Mouse (Mus musculus): ENCODE measurements around the gene Atf1. TPM values are rescaled to one million over a fixed set of nuclear protein-coding genes. Genes with fewer than 3 reads are reported as not detected.

The Atf1 gene
- polyA plus RNA-seq, 2 experiments = 24.9 to 29.7 TPM

DNA sequence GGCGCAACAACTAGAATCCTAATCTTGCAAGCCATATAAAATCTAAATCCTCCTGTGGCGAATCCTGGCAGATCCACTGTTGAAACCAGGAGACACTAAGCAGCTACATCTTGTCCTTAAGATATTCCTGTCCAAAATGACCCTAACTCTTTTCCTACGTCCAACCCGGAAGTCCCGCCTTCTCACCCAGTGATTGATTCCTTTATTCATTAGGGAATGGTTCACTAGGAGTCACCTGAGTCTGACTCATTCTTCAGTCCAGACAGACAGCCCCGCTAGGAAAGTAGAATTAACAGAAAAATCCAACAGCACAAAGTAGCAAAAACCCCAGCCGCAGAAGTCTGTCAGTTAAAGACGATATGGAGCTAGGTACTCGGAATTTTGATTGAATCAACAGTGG is 19.7 kb downstream of the Atf1 start:
- no peaks in the 10 kb centered on the region for H3K27me3 ChIP-seq (ENCODE audit: control insufficient read depth, insufficient read depth, low read length)
- H3K36me3 ChIP-seq (replicated peaks; ENCODE audit: control insufficient read depth, insufficient read depth, low read depth) = peaks cover 83% of the 10 kb centered on the region
- no peak overlapping the region for H3K9ac ChIP-seq (replicated peaks)
- H3K4me1 ChIP-seq (replicated peaks; ENCODE audit: control insufficient read depth in 2 of 2, insufficient read depth in 2 of 2, low read length in 1 of 2) = no peaks in the 10 kb centered on the region
- H3K27ac ChIP-seq = no peak overlapping the region
- H3K4me3 ChIP-seq (ENCODE audit: insufficient read depth in 1 of 2, low read depth in 2 of 2, low read length in 2 of 2) = no peak overlapping the region
- no peaks in the 10 kb centered on the region for H3K9me3 ChIP-seq (ENCODE audit: control insufficient read depth, low read length)
- H3K4me2 ChIP-seq (ENCODE audit: low read depth) = no peak overlapping the region
- DNase-seq (ENCODE audit: low read depth in 3 of 3, low spot score in 3 of 3) (no peak), ATAC-seq (ENCODE audit: insufficient read depth) (no peak)
- TF ChIP-seq CTCF (IDR thresholded peaks at IDR 0.05; ENCODE audit: low read depth) = no peak
- 87% methylated on average over 9 of the region's 9 CpGs for WGBS (ENCODE audit: insufficient replicate concordance)

- H3K4me2 ChIP-seq (ENCODE audit: low read depth) = no peak overlapping the region
- DNase-seq (ENCODE audit: low read depth in 3 of 3, low spot score in 3 of 3) (no peak), ATAC-seq (ENCODE audit: insufficient read depth) (no peak)
- TF ChIP-seq CTCF (IDR thresholded peaks at IDR 0.05; ENCODE audit: low read depth) = no peak
- TF ChIP-seq EP300 (IDR thresholded peaks at IDR 0.05; ENCODE audit: low read depth) = no peak
- WGBS (ENCODE audit: insufficient replicate concordance) = 67% methylated on average over 6 of the region's 6 CpGs
- H3K27me3 ChIP-seq (ENCODE audit: control insufficient read depth, insufficient read depth, low read length) = no peaks in the 10 kb centered on the region
- H3K9me3 ChIP-seq (ENCODE audit: control insufficient read depth, low read length) = no peaks in the 10 kb centered on the region
- no peak overlapping the region for H3K4me3 ChIP-seq (ENCODE audit: insufficient read depth in 1 of 2, low read depth in 2 of 2, low read length in 2 of 2)
- no peak overlapping the region for H3K9ac ChIP-seq (replicated peaks)
- no peaks in the 10 kb centered on the region for H3K4me1 ChIP-seq (replicated peaks; ENCODE audit: control insufficient read depth in 2 of 2, insufficient read depth in 2 of 2, low read length in 1 of 2)
- no peak overlapping the region for H3K27ac ChIP-seq
- peaks cover 86% of the 10 kb centered on the region for H3K36me3 ChIP-seq (replicated peaks; ENCODE audit: control insufficient read depth, insufficient read depth, low read depth)
These were observed 21.2 kb downstream of the Atf1 start for GRCm38 (mm10) chr15:100248665-100249433.

GRCm38 (mm10) chr15:100251153-100251780 is 23.6 kb downstream of the Atf1 start:
- ATAC-seq (ENCODE audit: insufficient read depth) = no peak

DNA sequence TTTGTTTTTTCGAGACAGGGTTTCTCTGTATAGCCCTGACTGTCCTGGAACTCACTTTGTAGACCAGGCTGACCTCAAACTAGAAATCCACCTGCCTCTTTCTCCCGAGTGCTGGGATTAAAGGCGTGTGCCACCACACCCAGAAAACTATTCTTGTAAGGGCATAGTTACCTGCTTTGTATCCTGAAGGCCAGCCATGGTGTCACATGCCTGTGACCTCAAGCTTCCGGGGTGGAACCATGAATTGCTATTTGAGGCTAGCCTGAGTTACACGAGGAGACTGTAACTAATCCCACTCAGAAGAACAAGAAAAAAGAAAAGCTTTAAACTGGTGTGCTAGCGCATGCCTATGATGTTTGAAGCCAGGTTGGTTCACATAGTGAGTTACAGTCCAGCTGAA is 28.8 kb downstream of the Atf1 start:
- Histone ChIP-seq H3K27me3 (ENCODE audit: control insufficient read depth, insufficient read depth, low read length) (no peaks in the 10 kb centered on the region), H3K27ac (no peak overlapping the region), H3K4me2 (ENCODE audit: low read depth) (no peak overlapping the region), H3K4me3 (ENCODE audit: insufficient read depth in 1 of 2, low read depth in 2 of 2, low read length in 2 of 2) (no peak overlapping the region), H3K36me3 (replicated peaks; ENCODE audit: control insufficient read depth, insufficient read depth, low read depth) (peaks cover 81% of the 10 kb centered on the region), H3K9ac (replicated peaks) (no peak overlapping the region), H3K4me1 (replicated peaks; ENCODE audit: control insufficient read depth in 2 of 2, insufficient read depth in 2 of 2, low read length in 1 of 2) (no peaks in the 10 kb centered on the region), H3K9me3 (ENCODE audit: control insufficient read depth, low read length) (no peaks in the 10 kb centered on the region)
- WGBS (ENCODE audit: insufficient replicate concordance) = 77% methylated on average over 6 of the region's 6 CpGs
- DNase-seq (ENCODE audit: low read depth in 3 of 3, low spot score in 3 of 3) = no peak
- TF ChIP-seq CTCF (IDR thresholded peaks at IDR 0.05; ENCODE audit: low read depth) = no peak
- no peak for TF ChIP-seq EP300 (IDR thresholded peaks at IDR 0.05; ENCODE audit: low read depth)
- ATAC-seq (ENCODE audit: insufficient read depth) = no peak

More at GRCm38 (mm10) chr15:100251153-100251780, 23.6 kb downstream of the Atf1 start:
- H3K4me3 ChIP-seq (ENCODE audit: insufficient read depth in 1 of 2, low read depth in 2 of 2, low read length in 2 of 2) = no peak overlapping the region
- H3K9ac ChIP-seq (replicated peaks) = no peak overlapping the region
- no peak overlapping the region for H3K27ac ChIP-seq
- H3K27me3 ChIP-seq (ENCODE audit: control insufficient read depth, insufficient read depth, low read length) = no peaks in the 10 kb centered on the region
- H3K36me3 ChIP-seq (replicated peaks; ENCODE audit: control insufficient read depth, insufficient read depth, low read depth) = peaks cover 88% of the 10 kb centered on the region
- no peak for DNase-seq (ENCODE audit: low read depth in 3 of 3, low spot score in 3 of 3)
- WGBS (ENCODE audit: insufficient replicate concordance) = 87% methylated on average over 6 of the region's 6 CpGs
- H3K4me2 ChIP-seq (ENCODE audit: low read depth) = no peak overlapping the region
- no peaks in the 10 kb centered on the region for H3K4me1 ChIP-seq (replicated peaks; ENCODE audit: control insufficient read depth in 2 of 2, insufficient read depth in 2 of 2, low read length in 1 of 2)
- no peaks in the 10 kb centered on the region for H3K9me3 ChIP-seq (ENCODE audit: control insufficient read depth, low read length)
- no peak for TF ChIP-seq CTCF (IDR thresholded peaks at IDR 0.05; ENCODE audit: low read depth)
- TF ChIP-seq EP300 (IDR thresholded peaks at IDR 0.05; ENCODE audit: low read depth) = no peak

- 74% methylated on average over 5 of the region's 5 CpGs for WGBS (ENCODE audit: insufficient replicate concordance)
- DNase-seq (ENCODE audit: low read depth in 3 of 3, low spot score in 3 of 3) (no peak), ATAC-seq (ENCODE audit: insufficient read depth) (no peak)
- peaks cover 74% of the 10 kb centered on the region for H3K36me3 ChIP-seq (replicated peaks; ENCODE audit: control insufficient read depth, insufficient read depth, low read depth)
- H3K27me3 ChIP-seq (ENCODE audit: control insufficient read depth, insufficient read depth, low read length) = no peaks in the 10 kb centered on the region
- H3K4me3 ChIP-seq (ENCODE audit: insufficient read depth in 1 of 2, low read depth in 2 of 2, low read length in 2 of 2) = no peak overlapping the region
- H3K9ac ChIP-seq (replicated peaks) = no peak overlapping the region
- no peaks in the 10 kb centered on the region for H3K9me3 ChIP-seq (ENCODE audit: control insufficient read depth, low read length)
- H3K27ac ChIP-seq = no peak overlapping the region
- TF ChIP-seq CTCF (IDR thresholded peaks at IDR 0.05; ENCODE audit: low read depth) (no peak), EP300 (IDR thresholded peaks at IDR 0.05; ENCODE audit: low read depth) (no peak)
- H3K4me1 ChIP-seq (replicated peaks; ENCODE audit: control insufficient read depth in 2 of 2, insufficient read depth in 2 of 2, low read length in 1 of 2) = no peaks in the 10 kb centered on the region
- no peak overlapping the region for H3K4me2 ChIP-seq (ENCODE audit: low read depth)
These were observed 29.7 kb downstream of the Atf1 start for GRCm38 (mm10) chr15:100257305-100257704.
